ENCODE assay signal across 13 mouse cellular contexts in genomic region chr8:61989464-61989863, GRCm38 (mm10).
DNase-seq lines count a peak whose midpoint lies in the region; ATAC-seq and TF ChIP-seq lines count a peak whose summit lies in the region.
"Had no signal": no experiment of that assay in that cellular context is flagged by ENCODE, and none has a peak within 500 bp of the region (broad histone marks: within the 10 kb centered on the region; RNA-seq: fewer than 3 reads in every experiment).

No protein-coding gene starts in this region.

- no peaks in the 10 kb centered on the region for H3K9me3 ChIP-seq in hindbrain, embryonic 12.5 days (replicated peaks)
- H3K9me3 ChIP-seq in midbrain, embryonic 16.5 days (replicated peaks; ENCODE audit: control insufficient read depth, low read length, poor library complexity, severe bottlenecking): no peaks in the 10 kb centered on the region
- H3K9me3 ChIP-seq: embryonic facial prominence, embryonic 12.5 days had no signal

- 0 out of 2 replicates have a peak, but pooled peaks cover 2% of the 10 kb centered on the region for H3K4me1 ChIP-seq in hindbrain, embryonic 12.5 days
- H3K4me1 ChIP-seq in midbrain, embryonic 16.5 days (ENCODE audit: control insufficient read depth, insufficient read depth, low read length): peaks cover 3% of the 10 kb centered on the region
- H3K4me1 ChIP-seq: embryonic facial prominence, embryonic 12.5 days had no signal

- intact Hi-C loops in left cerebral cortex, adult 2 months (cut with DNase I): no loop called here

- no peak for TF ChIP-seq CTCF in left cerebral cortex, adult 2 months (IDR thresholded peaks at IDR 0.05)

- H3K4me3 ChIP-seq in hindbrain, embryonic 12.5 days: no peak overlapping the region
- H3K4me3 ChIP-seq in midbrain, embryonic 16.5 days (ENCODE audit: low read depth, low read length): no peak overlapping the region
- H3K4me3 ChIP-seq in left cerebral cortex, adult 2 months: no peak overlapping the region
- H3K4me3 ChIP-seq: embryonic facial prominence, embryonic 12.5 days; heart, adult 2 months had no signal

- H3K27me3 ChIP-seq in hindbrain, embryonic 12.5 days: no peaks in the 10 kb centered on the region
- no peaks in the 10 kb centered on the region for H3K27me3 ChIP-seq in midbrain, embryonic 16.5 days (ENCODE audit: control insufficient read depth, insufficient read depth, low read depth, low read length)
- H3K27me3 ChIP-seq: embryonic facial prominence, embryonic 12.5 days had no signal

- H3K4me2 ChIP-seq in hindbrain, embryonic 12.5 days (replicated peaks): no peak overlapping the region
- H3K4me2 ChIP-seq in midbrain, embryonic 16.5 days (ENCODE audit: low read length): peak overlapping the region; percentile 33
- H3K4me2 ChIP-seq: embryonic facial prominence, embryonic 12.5 days; lung, embryonic 14.5 days had no signal

- WGBS in hindbrain, embryonic 12.5 days: 27% methylated on average over 6 of the region's 6 CpGs
- 11% methylated on average over 6 of the region's 6 CpGs for WGBS in midbrain, embryonic 16.5 days

- ATAC-seq in hindbrain, embryonic 12.5 days (ENCODE audit: low FRiP score): peak; percentile 71; the same call in 1 of the 2 replicates
- peak; percentile 96 for ATAC-seq in midbrain, embryonic 16.5 days

- H3K36me3 ChIP-seq in hindbrain, embryonic 12.5 days: no peaks in the 10 kb centered on the region
- H3K36me3 ChIP-seq in midbrain, embryonic 16.5 days (ENCODE audit: control insufficient read depth, insufficient read depth, low read length): no peaks in the 10 kb centered on the region
- H3K36me3 ChIP-seq: embryonic facial prominence, embryonic 12.5 days had no signal

- H3K9ac ChIP-seq in hindbrain, embryonic 12.5 days: no peak overlapping the region
- H3K9ac ChIP-seq in midbrain, embryonic 16.5 days (ENCODE audit: low read depth, low read length): peak overlapping the region; percentile 41; the same call in 1 of the 2 replicates
- H3K9ac ChIP-seq: embryonic facial prominence, embryonic 12.5 days; lung, embryonic 14.5 days had no signal

- peak; percentile 23 for DNase-seq in R1 (ENCODE audit: low read depth, low spot score)
- peak; percentile 34 for DNase-seq in embryo, embryonic 10 days (ENCODE audit: low spot score)
- no peak for DNase-seq in cerebellum, adult 8-10 months
- DNase-seq in ovary, postnatal 10 days (ENCODE audit: low spot score): no peak
- no peak for DNase-seq in left cerebral cortex, adult 2 months (ENCODE audit: extremely low spot score in 1 of 2, low spot score in 2 of 2)
- DNase-seq: adrenal gland, postnatal 10 days; heart, adult 2 months; heart, postnatal 14 days; lung, embryonic 14.5 days; thymus, postnatal 25 days had no signal

- no peak overlapping the region for H3K27ac ChIP-seq in hindbrain, embryonic 12.5 days
- no peak overlapping the region; the same call in 1 of the 2 replicates for H3K27ac ChIP-seq in midbrain, embryonic 16.5 days (ENCODE audit: low read length)
- H3K27ac ChIP-seq in left cerebral cortex, adult 2 months: no peak overlapping the region
- H3K27ac ChIP-seq: embryonic facial prominence, embryonic 12.5 days; heart, adult 2 months had no signal

Comparison
In these comparisons a context has a peak if more than half of its experiments do, and no peak if none do; other contexts are left out.
1. DNase-seq: peak in R1 (single experiment) and embryo, embryonic 10 days (single experiment); none in cerebellum, adult 8-10 months (single experiment), ovary, postnatal 10 days (single experiment) and left cerebral cortex, adult 2 months (0 of 2).